Mouse (Mus musculus) R1 (cell line): ENCODE measurements around the gene Serpina12.

Source experiments
- DNase-seq: peaks from one replicate; pipeline ENCODE4 v3.0.0-alpha.2; 2018; ENCODE audit warnings: low read depth, low spot score

Serpina12 gene

GRCm38 (mm10) chr12:104004689-104005088, 39.6 kb downstream of the Serpina12 start:
- peak; percentile 12 for DNase-seq

GRCm38 (mm10) chr12:104003238-104003612, 41.0 kb downstream of the Serpina12 start:
- no peak for DNase-seq

GRCm38 (mm10) chr12:104002569-104003237, 41.5 kb downstream of the Serpina12 start:
- DNase-seq: no peak

GRCm38 (mm10) chr12:104000594-104000993, 43.6 kb downstream of the Serpina12 start:
- DNase-seq: peak; percentile 46

- no peak for DNase-seq
Measured at GRCm38 (mm10) chr12:103999611-104000010, 44.6 kb downstream of the Serpina12 start.

- no peak for DNase-seq
Measured at GRCm38 (mm10) chr12:103996513-103996912, 47.7 kb downstream of the Serpina12 start.

GRCm38 (mm10) chr12:103995292-103996072, 48.8 kb downstream of the Serpina12 start:
- peak; percentile 49 for DNase-seq

GRCm38 (mm10) chr12:103992945-103993344, 51.3 kb downstream of the Serpina12 start:
- no peak for DNase-seq

GRCm38 (mm10) chr12:103989857-103990256, 54.4 kb downstream of the Serpina12 start, which contains the start of gene Serpina11:
Gene Serpina11, minus strand, starts transcription at chr12:103989957.
- DNase-seq: no peak

- DNase-seq: no peak
Measured at GRCm38 (mm10) chr12:103989514-103989767, 54.8 kb downstream of the Serpina12 start.

- no peak for DNase-seq
Measured at GRCm38 (mm10) chr12:103988754-103989513, 55.3 kb downstream of the Serpina12 start.

- DNase-seq: no peak
Measured at GRCm38 (mm10) chr12:103985868-103986267, 58.4 kb downstream of the Serpina12 start.

- DNase-seq: peak; percentile 56
Measured at GRCm38 (mm10) chr12:103984935-103985334, 59.3 kb downstream of the Serpina12 start.

- no peak for DNase-seq
Measured at GRCm38 (mm10) chr12:103981646-103982360, 62.4 kb downstream of the Serpina12 start.
